Mouse (Mus musculus): ENCODE data around the gene Camta2. TPM values are rescaled to one million over a fixed set of nuclear protein-coding genes. Genes with fewer than 3 reads are reported as not detected.

Camta2 gene
- polyA plus RNA-seq, 1 experiment = 17.7 TPM

Other genes with a start within 250 kb of the Camta2 start
- gene Med11, start 236.2 kb downstream of the Camta2 start, polyA plus RNA-seq (2012; rRNA removed) = 19.4 and 21.9 TPM in 2 replicates
- 3.3 and 4.8 TPM in 2 replicates for gene Zmynd15, start 228.7 kb downstream of the Camta2 start, polyA plus RNA-seq (2012; rRNA removed)
- 15.4 and 16.9 TPM in 2 replicates for gene Cxcl16, start 228.1 kb downstream of the Camta2 start, polyA plus RNA-seq (2012; rRNA removed)
- gene Tm4sf5, start 182.9 kb downstream of the Camta2 start, polyA plus RNA-seq (2012; rRNA removed) = 0.84 and 1.7 TPM in 2 replicates
- gene Vmo1, start 173.5 kb downstream of the Camta2 start, polyA plus RNA-seq (2012; rRNA removed) = 0.29 TPM in 1 of 2 replicates, not detected in the other
- 0.36 TPM in 1 of 2 replicates, not detected in the other for gene Gltpd2, start 168.9 kb downstream of the Camta2 start, polyA plus RNA-seq (2012; rRNA removed)
- 382 and 410 TPM in 2 replicates for gene Psmb6, start 162.7 kb downstream of the Camta2 start, polyA plus RNA-seq (2012; rRNA removed)
- gene Gm40193, start 155.2 kb downstream of the Camta2 start, polyA plus RNA-seq (2012; rRNA removed) = not detected in 2 replicates
- 27.0 and 28.1 TPM in 2 replicates for gene Pld2, start 148.0 kb downstream of the Camta2 start, polyA plus RNA-seq (2012; rRNA removed)
- gene Mink1, start 125.2 kb downstream of the Camta2 start, polyA plus RNA-seq (2012; rRNA removed) = 78.8 and 86.9 TPM in 2 replicates
- 5.1 and 7.1 TPM in 2 replicates for gene 4930544D05Rik, start 72.3 kb downstream of the Camta2 start, polyA plus RNA-seq (2012; rRNA removed)
- gene Chrne, start 68.9 kb downstream of the Camta2 start, polyA plus RNA-seq (2012; rRNA removed) = 0.28 and 0.57 TPM in 2 replicates
- gene Gp1ba, start 49.0 kb downstream of the Camta2 start, polyA plus RNA-seq (2012; rRNA removed) = 0.08 and 0.29 TPM in 2 replicates
- gene Rnf167, start 40.9 kb downstream of the Camta2 start, polyA plus RNA-seq (2012; rRNA removed) = 93.2 and 93.4 TPM in 2 replicates
- 164 and 171 TPM in 2 replicates for gene Slc25a11, start 40.6 kb downstream of the Camta2 start, polyA plus RNA-seq (2012; rRNA removed)
- gene Pfn1, start 33.5 kb downstream of the Camta2 start, polyA plus RNA-seq (2012; rRNA removed) = 614 and 704 TPM in 2 replicates
- gene Eno3, start 30.9 kb downstream of the Camta2 start, polyA plus RNA-seq (2012; rRNA removed) = 21.6 and 21.9 TPM in 2 replicates
- 45.7 and 61.0 TPM in 2 replicates for gene Spag7, start 18.7 kb downstream of the Camta2 start, polyA plus RNA-seq (2012; rRNA removed)
- gene Inca1, start 12.1 kb upstream of the Camta2 start, polyA plus RNA-seq (2012; rRNA removed) = 11.9 and 12.4 TPM in 2 replicates
- 98.2 and 102 TPM in 2 replicates for gene Kif1c, start 12.4 kb upstream of the Camta2 start, polyA plus RNA-seq (2012; rRNA removed)
- 2.9 and 3.7 TPM in 2 replicates for gene Zfp3, start 76.1 kb upstream of the Camta2 start, polyA plus RNA-seq (2012; rRNA removed)
- gene Scimp, start 124.5 kb upstream of the Camta2 start, polyA plus RNA-seq (2012; rRNA removed) = 0.65 and 0.92 TPM in 2 replicates
- gene Rabep1, start 156.7 kb upstream of the Camta2 start, polyA plus RNA-seq (2012; rRNA removed) = 4.4 and 5.1 TPM in 2 replicates